Mouse (Mus musculus): ENCODE data around the gene Dnajc27. TPM values are rescaled to one million over a fixed set of nuclear protein-coding genes. Genes with fewer than 3 reads are reported as not detected.

The Dnajc27 gene
- polyA plus RNA-seq (2012; rRNA removed), result 9.3 and 10.6 TPM in 2 replicates

DNA sequence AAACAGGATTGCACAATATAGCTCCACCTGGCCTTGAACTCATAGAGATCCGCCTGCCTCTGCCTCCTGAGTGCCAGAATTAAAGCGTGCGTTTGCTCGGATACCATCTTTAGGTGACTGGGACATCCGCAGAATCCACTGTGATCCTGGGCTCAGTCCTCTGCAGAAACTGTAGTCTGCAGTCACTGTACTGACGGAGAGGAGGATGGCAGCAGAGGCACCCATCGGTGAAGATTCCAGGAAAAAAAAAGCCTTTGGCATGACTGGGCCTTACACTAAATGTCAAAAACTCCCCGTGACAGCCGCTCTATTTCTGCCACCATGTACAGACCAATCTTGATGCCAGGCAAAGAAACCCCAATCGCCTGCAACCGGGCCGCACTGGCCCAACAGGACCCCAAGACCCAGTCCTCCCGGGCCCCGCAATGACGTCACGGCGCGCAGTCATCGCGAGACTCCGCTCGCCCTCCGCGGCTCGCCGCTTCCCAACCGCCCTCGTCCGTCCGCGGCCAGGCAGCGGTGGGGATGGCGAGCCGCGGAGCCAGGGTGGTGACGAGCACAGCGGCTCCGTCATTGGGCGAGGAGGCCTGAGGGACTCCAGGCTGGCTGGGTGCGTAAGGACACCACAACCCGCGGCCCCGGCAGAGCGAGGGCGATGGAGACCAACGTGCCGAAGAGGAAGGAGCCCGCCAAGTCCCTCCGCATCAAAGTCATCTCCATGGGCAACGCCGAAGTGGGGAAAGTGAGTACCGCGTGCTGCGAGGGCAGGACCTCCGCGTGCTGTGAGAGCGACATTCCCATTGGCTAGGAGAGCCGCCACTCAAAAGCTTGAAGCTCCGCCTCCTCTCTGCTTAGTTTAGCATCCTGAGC is at the start of gene Dnajc27:
Gene Dnajc27, plus strand, starts transcription at position 452 of the 870 bp plus-strand sequence.

DNA sequence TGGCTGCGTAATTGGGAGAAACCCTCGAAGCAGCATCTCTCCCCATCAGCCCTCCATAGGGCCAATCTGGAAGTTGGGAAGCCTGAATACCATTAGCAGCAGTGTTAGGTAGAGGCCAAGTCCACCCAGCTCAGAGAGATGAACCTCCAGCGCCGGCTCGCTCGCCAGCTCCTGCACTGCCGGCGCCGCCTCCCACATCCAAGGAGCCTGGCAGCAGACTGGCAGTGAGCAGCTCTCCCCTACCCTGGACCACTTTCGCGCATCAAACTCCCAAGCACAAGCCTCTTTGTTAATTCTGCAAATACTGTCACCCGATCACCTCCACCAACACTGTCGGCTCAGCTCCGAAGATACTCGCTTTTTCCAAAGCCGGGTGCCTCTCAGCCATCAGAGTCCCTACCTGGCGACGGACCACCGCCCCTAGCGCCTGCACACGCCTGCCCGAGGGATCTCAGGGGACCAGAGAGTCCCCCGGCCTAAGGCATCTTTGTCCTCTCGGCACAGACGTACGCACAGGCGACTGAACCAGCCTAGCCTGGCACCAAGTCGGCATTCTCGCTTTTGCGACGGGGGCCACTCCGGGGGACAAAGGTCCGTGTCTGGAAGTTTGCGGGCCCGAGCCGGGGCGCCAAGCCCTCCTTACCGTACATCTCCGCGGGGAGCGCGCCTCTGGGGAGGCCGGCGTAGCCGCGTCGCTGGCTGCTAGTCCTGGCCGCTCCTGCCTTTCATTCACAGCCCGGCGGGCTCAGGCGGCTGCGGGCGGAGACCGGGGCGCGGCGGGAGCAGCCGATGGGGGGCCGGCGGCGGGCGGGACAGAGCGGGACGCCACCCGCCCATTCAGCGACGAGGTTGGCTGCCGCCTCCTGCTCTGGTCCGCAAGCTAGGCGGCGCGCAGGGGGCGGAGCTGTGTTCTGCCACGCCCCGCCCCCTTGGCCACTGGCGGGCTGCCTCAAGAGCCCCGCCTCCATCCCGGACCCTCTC is 44.0 kb upstream of the Dnajc27 start, which contains the start of gene Efr3b:
Gene Efr3b, minus strand, starts transcription at position 855 of the 981 bp plus-strand sequence.

DNA sequence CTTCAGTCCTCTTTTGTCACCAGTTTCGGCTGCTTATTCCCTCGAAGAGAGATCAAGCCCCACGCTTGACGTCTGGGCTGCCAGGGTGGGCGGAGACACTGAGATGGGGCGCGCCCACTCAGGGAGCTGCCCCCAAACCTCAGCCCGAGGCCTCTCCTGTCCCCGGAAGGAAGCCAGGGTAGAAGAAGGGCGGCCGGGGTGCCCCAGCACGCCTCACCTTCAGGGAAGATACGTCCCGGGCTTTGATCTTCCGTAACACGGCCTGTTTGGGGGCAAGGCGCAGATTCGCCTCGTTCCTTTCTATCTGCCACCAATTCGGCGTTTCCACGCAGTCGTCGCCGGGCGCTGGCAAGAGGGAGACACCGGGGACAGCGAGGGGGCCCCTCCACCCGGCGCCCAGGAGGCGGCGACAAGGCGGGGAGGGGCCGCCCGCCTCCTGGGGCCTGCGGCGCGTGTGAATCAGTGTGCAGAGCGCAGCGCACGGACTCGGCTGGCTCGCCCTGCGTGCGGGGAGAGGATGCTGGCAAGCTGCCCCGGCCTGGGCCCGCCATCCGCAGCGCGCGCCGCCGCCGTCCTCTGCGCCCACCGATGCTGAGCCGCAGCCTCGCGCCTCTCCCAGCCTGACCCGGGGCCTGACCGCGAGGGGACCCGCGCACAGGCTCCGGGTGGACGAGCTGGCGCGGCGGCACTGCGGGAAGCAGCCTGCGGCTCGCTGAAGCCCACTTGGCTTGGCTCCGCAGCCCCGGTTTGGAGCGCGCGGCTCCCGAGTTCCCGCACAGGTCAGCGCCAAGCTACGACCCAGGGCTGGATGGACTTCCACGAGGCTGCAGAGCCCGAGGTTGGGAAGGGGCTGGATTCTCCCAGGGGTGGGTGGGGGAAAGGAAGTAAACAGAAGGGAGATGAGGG is 50.8 kb downstream of the Dnajc27 start, which contains the start of gene Adcy3:
Gene Adcy3, plus strand, starts transcription at position 163 of the 906 bp plus-strand sequence.

Other genes with a start within 250 kb of the Dnajc27 start
- gene Pomc, start 127.6 kb upstream of the Dnajc27 start, polyA plus RNA-seq (2012; rRNA removed), result 1.0 and 1.5 TPM in 2 replicates
- gene Efr3b, start 43.7 kb upstream of the Dnajc27 start, polyA plus RNA-seq (2012; rRNA removed), result 18.2 and 22.3 TPM in 2 replicates
- 21.7 and 24.3 TPM in 2 replicates for gene Adcy3, start 50.5 kb downstream of the Dnajc27 start, polyA plus RNA-seq (2012; rRNA removed)
- gene Ptrhd1, start 151.4 kb downstream of the Dnajc27 start, polyA plus RNA-seq (2012; rRNA removed), result 6.7 and 6.8 TPM in 2 replicates
- gene Cenpo, start 151.7 kb downstream of the Dnajc27 start, polyA plus RNA-seq (2012; rRNA removed), result 16.5 and 21.4 TPM in 2 replicates

Data from ovary, adult 2 months (tissue).